Mouse (Mus musculus) frontal cortex, postnatal 10 days (tissue): ENCODE data around the gene Nemp2.
"Not testable (repeated sequence)": the region's sequence is repeated elsewhere in the genome, so short reads cannot be mapped to it uniquely, and the experiment has no call there.

ENCODE experiments used
- DNase-seq, 2 experiments: peaks; one replicate each; pipeline ENCODE4 v3.0.0; 2022; ENCODE audit warnings: low spot score in 2 of 2, mixed read lengths in 1 of 2

Nemp2 gene

GRCm38 (mm10) chr1:52653366-52653765 is 22.9 kb downstream of the Nemp2 start:
- DNase-seq = no peak

GRCm38 (mm10) chr1:52655153-52655552 is 24.6 kb downstream of the Nemp2 start:
- DNase-seq = no peak

DNA sequence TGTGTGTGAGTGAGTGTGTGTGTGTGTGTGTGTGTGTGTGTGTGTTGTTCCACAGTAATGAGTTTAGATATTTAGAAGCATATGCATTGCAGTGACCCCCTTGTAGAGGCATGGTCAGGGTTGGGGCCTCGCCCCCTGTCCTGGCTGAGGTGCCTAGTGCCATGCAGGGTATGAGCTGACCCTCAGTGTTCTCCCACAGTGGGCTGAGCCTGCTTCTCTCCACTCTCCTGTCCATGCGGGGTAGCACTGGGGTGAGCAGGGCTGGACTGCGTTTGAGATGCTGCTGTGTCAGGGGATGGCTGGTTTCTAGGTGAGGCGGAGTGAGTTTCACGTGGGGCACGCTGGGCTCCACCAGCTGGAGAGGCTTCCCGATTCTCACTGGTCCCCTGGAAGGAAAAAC is 27.7 kb downstream of the Nemp2 start:
- DNase-seq = no peak

- no peak for DNase-seq
Measured at GRCm38 (mm10) chr1:52660278-52660677, 29.8 kb downstream of the Nemp2 start.

DNA sequence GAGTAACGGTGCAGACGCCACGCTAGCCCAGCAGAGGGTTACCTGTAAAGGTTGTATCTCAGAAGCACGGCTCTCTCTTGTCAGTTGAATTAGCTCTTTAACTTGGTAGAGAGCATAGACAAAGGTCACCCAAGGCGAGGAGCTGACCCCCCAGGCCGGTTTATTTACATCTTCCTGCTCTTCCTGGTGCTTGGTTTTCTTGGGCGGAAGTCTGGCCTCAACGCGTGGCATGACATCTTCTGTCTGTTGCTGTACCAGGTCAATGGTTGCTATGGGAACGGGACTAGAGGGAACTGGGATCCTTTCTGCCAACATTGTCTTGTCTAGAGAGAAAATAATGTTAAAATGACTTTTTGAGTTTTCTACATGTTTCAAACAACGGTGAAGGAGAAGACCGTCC is 30.3 kb downstream of the Nemp2 start:
- no peak for DNase-seq

- no peak for DNase-seq
Measured at GRCm38 (mm10) chr1:52663228-52663627, 32.7 kb downstream of the Nemp2 start.

GRCm38 (mm10) chr1:52668743-52669323 is 38.3 kb downstream of the Nemp2 start:
- DNase-seq = no peak

- DNase-seq = no peak
Measured at GRCm38 (mm10) chr1:52669931-52670330, 39.4 kb downstream of the Nemp2 start.

DNA sequence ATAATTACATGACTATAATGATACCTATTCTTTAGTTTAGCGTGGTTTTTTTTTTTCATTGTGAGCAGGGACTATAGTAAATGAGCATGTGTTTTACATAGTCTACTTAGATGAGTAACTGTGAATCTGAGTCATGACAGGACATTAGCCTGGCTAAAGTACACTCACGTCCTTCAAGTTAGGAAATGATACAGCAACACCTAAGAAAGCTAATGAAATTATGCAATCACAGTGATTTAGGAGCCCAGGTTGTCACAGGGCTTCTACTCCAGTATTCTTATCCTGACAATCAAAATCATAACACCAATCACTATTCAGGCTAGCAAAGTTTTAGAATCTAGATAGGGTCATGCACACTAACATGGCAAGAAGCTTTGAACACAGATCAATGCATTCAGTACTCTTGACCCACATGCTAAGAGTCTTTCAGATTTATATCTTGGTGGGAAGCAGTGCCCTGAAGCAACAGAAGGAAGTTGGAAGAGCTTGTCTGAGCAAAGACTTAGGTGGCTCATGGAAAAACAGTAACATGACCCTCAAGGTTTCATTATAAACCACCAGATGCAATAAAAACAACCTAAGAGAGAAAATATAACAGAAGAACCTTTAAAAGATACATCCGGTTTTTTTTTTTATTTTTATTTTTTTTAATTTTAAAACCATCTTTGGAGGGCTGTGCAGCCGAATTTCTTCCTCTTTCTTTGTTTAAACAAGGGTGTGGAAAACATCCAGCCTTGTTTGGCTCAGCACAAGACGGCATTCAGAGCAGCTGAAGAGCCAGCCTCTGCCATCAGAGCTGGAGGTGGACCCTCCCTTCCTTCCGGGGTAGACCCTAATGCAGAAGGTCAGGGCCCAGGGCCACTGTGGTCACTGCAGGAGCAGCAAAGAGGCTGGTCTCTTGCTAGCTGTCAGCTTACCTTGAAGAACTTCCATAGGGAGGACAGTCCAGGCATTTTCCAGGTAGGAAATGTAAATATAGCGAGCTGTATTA is 45.4 kb downstream of the Nemp2 start:
- DNase-seq = no peak

DNA sequence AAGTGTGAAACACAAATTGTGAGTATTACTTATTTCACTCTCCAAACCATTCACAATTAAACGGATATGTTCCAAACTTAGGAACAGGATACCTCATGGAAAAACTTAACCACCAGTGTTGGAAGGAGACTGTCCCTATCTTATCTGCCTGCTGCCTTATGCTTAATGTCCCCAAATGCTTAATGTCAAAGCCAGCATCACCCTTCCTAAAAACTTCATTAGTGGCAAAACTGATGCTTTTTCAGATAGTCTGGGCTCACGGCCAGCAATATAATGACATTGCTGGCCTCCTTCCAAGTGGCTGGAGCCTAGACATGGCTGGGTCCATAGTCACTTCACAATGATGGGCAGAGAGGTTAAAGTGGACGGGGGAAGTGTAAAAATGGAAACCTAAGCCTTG is 46.1 kb downstream of the Nemp2 start:
- no peak for DNase-seq

- no peak for DNase-seq
Measured at GRCm38 (mm10) chr1:52683550-52683949, 53.0 kb downstream of the Nemp2 start.

DNA sequence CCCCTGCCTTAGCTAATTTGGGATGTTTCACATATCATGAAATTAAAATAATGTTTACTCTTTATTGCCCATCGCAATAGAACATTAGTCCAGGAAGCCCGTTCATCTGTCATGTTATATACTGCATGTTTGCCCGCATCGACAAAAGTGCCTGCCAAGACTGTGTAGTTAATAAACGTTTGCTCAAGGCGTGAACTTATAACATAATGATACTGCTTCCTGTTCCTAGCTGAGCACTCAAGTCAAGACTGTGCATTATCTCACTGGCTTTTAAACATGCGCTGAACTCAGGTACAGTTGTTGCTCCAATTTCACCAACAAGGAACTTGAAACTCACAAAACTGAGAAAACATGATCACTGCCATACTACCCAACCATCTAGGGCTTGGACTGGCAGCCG is 57.1 kb downstream of the Nemp2 start:
- DNase-seq = no peak

DNA sequence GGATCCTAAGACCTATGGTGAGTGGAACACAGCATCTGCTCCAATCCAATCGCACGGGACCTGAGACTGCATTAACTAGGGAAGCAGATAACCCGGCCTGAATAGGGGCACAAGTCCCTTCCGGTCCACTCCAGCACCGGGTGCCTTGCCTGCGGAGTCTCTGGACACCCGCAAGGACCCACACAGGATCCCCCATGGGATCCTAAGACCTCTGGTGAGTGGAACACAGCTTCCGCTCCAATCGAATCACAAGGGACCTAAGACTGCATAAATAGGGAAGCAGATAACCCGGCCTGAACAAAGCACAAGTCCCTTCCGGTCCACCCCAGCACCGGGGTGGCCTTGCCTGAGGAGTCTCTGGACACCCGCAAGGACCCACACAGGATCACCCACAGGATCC is 64.0 kb downstream of the Nemp2 start:
- not testable (repeated sequence) for DNase-seq
